Mouse (Mus musculus) lung, embryonic 15.5 days (tissue): ENCODE results near the gene Tspyl3. TPM values are rescaled to one million over a fixed set of nuclear protein-coding genes. Genes with fewer than 3 reads are reported as not detected.
"Not testable (repeated sequence)": the region's sequence is repeated elsewhere in the genome, so short reads cannot be mapped to it uniquely, and the experiment has no call there.

ENCODE experiments used
- ATAC-seq: fragments of 200-750 bp; cut with Nextera tagmentation; 2 replicates; pipeline ENCODE4 v1.8.0; 2017; ENCODE audit warnings: moderate number of reproducible peaks, borderline replicate concordance; ENCODE audit not compliant: low FRiP score, low TSS enrichment; ENCODE audit errors: extremely low read depth
- H3K27ac ChIP-seq: fragments of 300-500 bp; sonication (generic); 2 replicates; pipeline ENCODE4 v1.5.1; 2015; ENCODE audit warnings: moderate library complexity, mild to moderate bottlenecking, inconsistent platforms
- H3K27me3 ChIP-seq: fragments of 300-500 bp; sonication (generic); 2 replicates; pipeline ENCODE4 v1.6.1; 2015; ENCODE audit warnings: inconsistent platforms
- H3K36me3 ChIP-seq: fragments of 300-500 bp; sonication (generic); 2 replicates; pipeline ENCODE4 v1.6.1; 2015; ENCODE audit warnings: inconsistent platforms
- H3K4me1 ChIP-seq: fragments of 300-500 bp; sonication (generic); 2 replicates; pipeline ENCODE4 v1.6.1; 2015; ENCODE audit warnings: inconsistent platforms
- H3K4me2 ChIP-seq: fragments of 300-500 bp; sonication (generic); 2 replicates; pipeline ENCODE4 v1.6.1; 2015; ENCODE audit warnings: inconsistent platforms, mild to moderate bottlenecking, moderate library complexity
- H3K4me3 ChIP-seq: fragments of 300-500 bp; sonication (generic); 2 replicates; pipeline ENCODE4 v1.5.1; 2015; ENCODE audit warnings: mild to moderate bottlenecking, inconsistent platforms
- H3K9ac ChIP-seq: fragments of 300-500 bp; sonication (generic); 2 replicates; pipeline ENCODE4 v1.6.1; 2015; ENCODE audit warnings: inconsistent platforms
- H3K9me3 ChIP-seq: fragments of 300-500 bp; sonication (generic); 2 replicates; pipeline ENCODE4 v1.6.1; 2016; ENCODE audit warnings: inconsistent platforms
- WGBS: fragments of 180-500 bp; shearing (Covaris S2); methylation state at CpG from one replicate; pipeline ENCODE4 v1.1.7; 2015; 5-methylcytosine and 5-hydroxymethylcytosine counted together
- polyA plus RNA-seq: library from polyadenylated mRNA; unstranded; fragments of >200 nt; fragmentation: Nextera tagmentation; extraction: Ambion mirVana; gene quantifications from 2 replicates; pipeline ENCODE4 v1.2.1, GENCODE M21; 2015

Tspyl3 gene
- polyA plus RNA-seq, result 8.2 and 8.9 TPM in 2 replicates

- no peaks in the 10 kb centered on the region for H3K27me3 ChIP-seq
- ATAC-seq, result peak; percentile 77; the same call in 1 of the 2 replicates
- peak within 1 kb of the TSS; percentile 67 for H3K4me3 ChIP-seq
- H3K9me3 ChIP-seq, result no peaks in the 10 kb centered on the region
- peak within 1 kb of the TSS; percentile 70 for H3K9ac ChIP-seq
- WGBS, result under 1% methylated on average over 31 of the region's 31 CpGs
- H3K27ac ChIP-seq, result peak within 1 kb of the TSS; percentile 64
- H3K4me2 ChIP-seq, result peak within 1 kb of the TSS; percentile 90
- H3K4me1 ChIP-seq, result peaks cover 15% of the 10 kb centered on the region
- peaks cover 19% of the 10 kb centered on the region for H3K36me3 ChIP-seq
These were observed at the start of gene Tspyl3 for GRCm38 (mm10) chr2:153224946-153225594. TSS of gene Tspyl3 (minus strand) at chr2:153225441.

- H3K9me3 ChIP-seq, result no peaks in the 10 kb centered on the region
- no peak overlapping the region for H3K4me2 ChIP-seq
- H3K27me3 ChIP-seq, result no peaks in the 10 kb centered on the region
- peaks cover 2% of the 10 kb centered on the region; the same call in 1 of the 2 replicates for H3K4me1 ChIP-seq
- ATAC-seq, result no peak
- H3K9ac ChIP-seq, result no peak overlapping the region
- H3K4me3 ChIP-seq, result no peak overlapping the region
- 71% methylated on average over 6 of the region's 6 CpGs for WGBS
- no peak overlapping the region for H3K27ac ChIP-seq
- no peaks in the 10 kb centered on the region for H3K36me3 ChIP-seq
These were observed 49.6 kb upstream of the Tspyl3 start for GRCm38 (mm10) chr2:153274919-153275247.

DNA sequence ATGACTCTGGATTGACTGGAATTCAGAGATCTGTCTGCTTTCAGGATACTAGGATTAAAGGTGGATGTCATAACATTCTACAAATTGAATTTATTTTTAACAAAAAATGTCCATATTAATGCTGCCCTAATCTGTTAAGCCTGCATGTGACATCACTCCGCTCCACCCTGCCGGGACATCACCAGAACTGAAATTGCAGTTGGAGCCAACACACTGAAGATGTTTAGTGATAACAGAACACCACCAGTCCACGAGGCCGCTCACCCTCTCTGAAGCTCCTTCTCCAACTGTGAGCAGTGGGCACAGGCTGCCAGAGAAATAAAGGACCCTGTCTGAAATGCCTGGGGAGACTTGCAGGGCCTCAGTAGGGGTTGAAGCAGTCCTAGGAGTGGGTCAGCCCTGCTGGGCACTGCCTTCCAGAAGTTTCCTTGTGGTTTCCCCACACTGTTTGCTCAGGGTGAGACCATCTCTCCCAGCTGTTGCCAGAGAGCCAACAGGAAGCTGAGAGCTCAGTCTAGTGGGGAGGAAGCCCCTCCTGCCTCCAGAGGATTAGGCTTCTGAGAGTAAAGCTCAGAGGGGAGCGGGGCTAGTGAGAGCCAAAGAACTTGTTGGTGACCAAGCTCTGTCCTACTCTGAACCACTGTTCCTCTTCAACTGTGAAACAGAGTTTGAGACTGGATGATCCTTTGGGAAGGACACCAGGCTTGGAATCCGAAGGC is 49.1 kb upstream of the Tspyl3 start:
- 56% methylated on average over 6 of the region's 6 CpGs for WGBS
- H3K9ac ChIP-seq, H3K27ac ChIP-seq, H3K27me3 ChIP-seq, H3K36me3 ChIP-seq, H3K4me3 ChIP-seq, H3K4me2 ChIP-seq, H3K4me1 ChIP-seq, H3K9me3 ChIP-seq: not testable (repeated sequence)
- peak; percentile 58; the same call in 1 of the 2 replicates for ATAC-seq

GRCm38 (mm10) chr2:153270231-153270915 is 45.1 kb upstream of the Tspyl3 start:
- ATAC-seq, result peak; percentile 28; the same call in 1 of the 2 replicates
- 47% methylated on average over 8 of the region's 8 CpGs for WGBS
- H3K36me3 ChIP-seq, result peaks cover 14% of the 10 kb centered on the region

DNA sequence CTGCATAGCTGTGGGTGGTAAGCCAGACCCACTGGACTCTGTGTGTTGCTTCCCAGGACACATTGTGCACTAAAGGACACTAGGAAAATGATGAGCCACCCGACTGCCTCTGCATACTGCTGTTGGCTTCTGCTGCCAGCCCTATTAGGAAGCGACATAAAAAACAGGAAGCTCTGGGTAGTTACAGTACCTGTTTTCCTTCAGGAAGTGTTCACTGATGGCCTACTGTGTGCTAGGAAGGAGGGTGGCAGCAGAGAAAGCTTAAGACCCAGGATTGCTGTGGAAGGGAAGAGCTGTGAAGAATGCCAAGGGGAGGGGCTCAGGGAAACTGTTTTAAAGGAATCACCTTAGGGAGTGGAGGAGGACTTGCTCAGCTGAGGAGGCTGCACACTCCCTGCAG is 42.1 kb upstream of the Tspyl3 start:
- H3K27ac ChIP-seq, result no peak overlapping the region
- H3K4me2 ChIP-seq, result no peak overlapping the region
- H3K9me3 ChIP-seq, result no peaks in the 10 kb centered on the region
- no peaks in the 10 kb centered on the region for H3K27me3 ChIP-seq
- WGBS, result 79% methylated on average over 2 of the region's 2 CpGs
- peaks cover 6% of the 10 kb centered on the region; the same call in 1 of the 2 replicates for H3K4me1 ChIP-seq
- peaks cover 34% of the 10 kb centered on the region for H3K36me3 ChIP-seq
- H3K4me3 ChIP-seq, result no peak overlapping the region
- ATAC-seq, result no peak
- no peak overlapping the region for H3K9ac ChIP-seq

More at GRCm38 (mm10) chr2:153270231-153270915, 45.1 kb upstream of the Tspyl3 start:
- not testable (repeated sequence) for H3K9me3 ChIP-seq, H3K4me3 ChIP-seq, H3K4me2 ChIP-seq, H3K27me3 ChIP-seq, H3K9ac ChIP-seq, H3K4me1 ChIP-seq, H3K27ac ChIP-seq

GRCm38 (mm10) chr2:153263053-153263452 is 37.8 kb upstream of the Tspyl3 start:
- H3K27me3 ChIP-seq, result no peaks in the 10 kb centered on the region
- no peaks in the 10 kb centered on the region for H3K9me3 ChIP-seq
- 0 out of 2 replicates have a peak, but pooled peaks cover 7% of the 10 kb centered on the region for H3K4me1 ChIP-seq
- peaks cover 43% of the 10 kb centered on the region for H3K36me3 ChIP-seq
- no peak for ATAC-seq
- H3K4me2 ChIP-seq, result no peak overlapping the region
- H3K27ac ChIP-seq, result no peak overlapping the region
- H3K9ac ChIP-seq, result no peak overlapping the region
- no peak overlapping the region for H3K4me3 ChIP-seq
- 84% methylated on average over 6 of the region's 7 CpGs for WGBS

- no peak overlapping the region for H3K4me2 ChIP-seq
- 34% methylated on average over 3 of the region's 3 CpGs for WGBS
- no peak for ATAC-seq
- H3K4me1 ChIP-seq, result 0 out of 2 replicates have a peak, but pooled peaks cover 7% of the 10 kb centered on the region
- no peak overlapping the region for H3K9ac ChIP-seq
- H3K27ac ChIP-seq, result no peak overlapping the region
- H3K27me3 ChIP-seq, result no peaks in the 10 kb centered on the region
- H3K4me3 ChIP-seq, result no peak overlapping the region
- no peaks in the 10 kb centered on the region for H3K9me3 ChIP-seq
- peaks cover 28% of the 10 kb centered on the region for H3K36me3 ChIP-seq
These were observed 34.8 kb upstream of the Tspyl3 start for GRCm38 (mm10) chr2:153259864-153260674.

GRCm38 (mm10) chr2:153259030-153259863 is 34.0 kb upstream of the Tspyl3 start:
- Histone ChIP-seq H3K4me2 (no peak overlapping the region), H3K9me3 (no peaks in the 10 kb centered on the region), H3K27me3 (no peaks in the 10 kb centered on the region), H3K9ac (no peak overlapping the region), H3K4me1 (0 out of 2 replicates have a peak, but pooled peaks cover 7% of the 10 kb centered on the region), H3K27ac (0 out of 2 replicates have a peak overlapping the region, but pooled peaks have one; percentile 3), H3K36me3 (peaks cover 23% of the 10 kb centered on the region), H3K4me3 (no peak overlapping the region)
- ATAC-seq, result no peak
- 58% methylated on average over 12 of the region's 12 CpGs for WGBS

GRCm38 (mm10) chr2:153256604-153257003 is 31.4 kb upstream of the Tspyl3 start:
- 92% methylated on average over 2 of the region's 2 CpGs for WGBS
- H3K36me3 ChIP-seq, result peaks cover 20% of the 10 kb centered on the region; the same call in 1 of the 2 replicates

GRCm38 (mm10) chr2:153249751-153250150 is 24.5 kb upstream of the Tspyl3 start:
- no peaks in the 10 kb centered on the region for H3K27me3 ChIP-seq
- H3K36me3 ChIP-seq, result peaks cover 43% of the 10 kb centered on the region

More at GRCm38 (mm10) chr2:153256604-153257003, 31.4 kb upstream of the Tspyl3 start:
- Histone ChIP-seq H3K27me3 (no peaks in the 10 kb centered on the region), H3K4me2 (no peak overlapping the region), H3K27ac (no peak overlapping the region), H3K4me3 (no peak overlapping the region), H3K9ac (no peak overlapping the region), H3K9me3 (no peaks in the 10 kb centered on the region), H3K4me1 (0 out of 2 replicates have a peak, but pooled peaks cover 7% of the 10 kb centered on the region)
- ATAC-seq, result no peak

More at GRCm38 (mm10) chr2:153249751-153250150, 24.5 kb upstream of the Tspyl3 start:
- Histone ChIP-seq H3K9me3 (no peaks in the 10 kb centered on the region), H3K9ac (no peak overlapping the region), H3K4me2 (no peak overlapping the region), H3K4me3 (no peak overlapping the region), H3K4me1 (no peaks in the 10 kb centered on the region), H3K27ac (no peak overlapping the region)
- no peak for ATAC-seq
- WGBS, result 87% methylated on average over 5 of the region's 5 CpGs
